Mouse (Mus musculus): ENCODE data around the gene Slc5a4b. TPM values are rescaled to one million over a fixed set of nuclear protein-coding genes. Genes with fewer than 3 reads are reported as not detected.

Gene Slc5a4b
- total RNA-seq, 2 experiments from 2014 or later: not detected

GRCm38 (mm10) chr10:76046754-76047153, 64.0 kb downstream of the Slc5a4b start:
- no peak for DNase-seq (ENCODE audit: extremely low spot score in 1 of 2, low spot score in 1 of 2)

GRCm38 (mm10) chr10:76045343-76045742, 65.4 kb downstream of the Slc5a4b start:
- no peak for DNase-seq (ENCODE audit: extremely low spot score in 1 of 2, low spot score in 1 of 2)

- DNase-seq (ENCODE audit: extremely low spot score in 1 of 2, low spot score in 1 of 2): no peak
These were observed 73.8 kb downstream of the Slc5a4b start for GRCm38 (mm10) chr10:76036962-76037361.

GRCm38 (mm10) chr10:76035277-76035676, 75.5 kb downstream of the Slc5a4b start:
- no peak for DNase-seq (ENCODE audit: extremely low spot score in 1 of 2, low spot score in 1 of 2)

GRCm38 (mm10) chr10:76034001-76034600, 76.7 kb downstream of the Slc5a4b start:
- no peak for DNase-seq (ENCODE audit: extremely low spot score in 1 of 2, low spot score in 1 of 2)

- DNase-seq (ENCODE audit: extremely low spot score in 1 of 2, low spot score in 1 of 2): no peak
These were observed 77.7 kb downstream of the Slc5a4b start for GRCm38 (mm10) chr10:76033119-76033455.

GRCm38 (mm10) chr10:76032402-76033118, 78.2 kb downstream of the Slc5a4b start, which contains the start of gene Zfp280b:
Zfp280b (plus strand) TSS chr10:76032650.
- DNase-seq (ENCODE audit: extremely low spot score in 1 of 2, low spot score in 1 of 2): peak; percentile 84 to 92

- peak; percentile 8 to 19 for DNase-seq (ENCODE audit: extremely low spot score in 1 of 2, low spot score in 1 of 2)
These were observed 79.0 kb downstream of the Slc5a4b start for GRCm38 (mm10) chr10:76031511-76032401.

GRCm38 (mm10) chr10:76030496-76030895, 80.3 kb downstream of the Slc5a4b start:
- no peak for DNase-seq (ENCODE audit: extremely low spot score in 1 of 2, low spot score in 1 of 2)

- DNase-seq (ENCODE audit: extremely low spot score in 1 of 2, low spot score in 1 of 2): no peak
These were observed 81.5 kb downstream of the Slc5a4b start for GRCm38 (mm10) chr10:76029276-76029675.

- no peak for DNase-seq (ENCODE audit: extremely low spot score in 1 of 2, low spot score in 1 of 2)
These were observed 82.4 kb downstream of the Slc5a4b start for GRCm38 (mm10) chr10:76028396-76028795.

GRCm38 (mm10) chr10:76028016-76028366, 82.8 kb downstream of the Slc5a4b start:
- no peak for DNase-seq (ENCODE audit: extremely low spot score in 1 of 2, low spot score in 1 of 2)

GRCm38 (mm10) chr10:76027127-76028015, 83.4 kb downstream of the Slc5a4b start:
- DNase-seq (ENCODE audit: extremely low spot score in 1 of 2, low spot score in 1 of 2): no peak

GRCm38 (mm10) chr10:76025470-76026190, 85.1 kb downstream of the Slc5a4b start:
- DNase-seq (ENCODE audit: extremely low spot score in 1 of 2, low spot score in 1 of 2): no peak

GRCm38 (mm10) chr10:76023921-76024320, 86.8 kb downstream of the Slc5a4b start:
- DNase-seq (ENCODE audit: extremely low spot score in 1 of 2, low spot score in 1 of 2): no peak

- no peak for DNase-seq (ENCODE audit: extremely low spot score in 1 of 2, low spot score in 1 of 2)
These were observed 89.0 kb downstream of the Slc5a4b start for GRCm38 (mm10) chr10:76021728-76022127.

- no peak for DNase-seq (ENCODE audit: extremely low spot score in 1 of 2, low spot score in 1 of 2)
These were observed 93.9 kb downstream of the Slc5a4b start for GRCm38 (mm10) chr10:76016886-76017285.

GRCm38 (mm10) chr10:76012922-76013321, 97.8 kb downstream of the Slc5a4b start:
- DNase-seq (ENCODE audit: extremely low spot score in 1 of 2, low spot score in 1 of 2): no peak

- DNase-seq (ENCODE audit: extremely low spot score in 1 of 2, low spot score in 1 of 2): no peak
These were observed 100.9 kb downstream of the Slc5a4b start for GRCm38 (mm10) chr10:76009812-76010211.

Measured in layer of hippocampus, postnatal 25 days (tissue).